Mouse (Mus musculus) stomach, postnatal 0 days (tissue): ENCODE results near the gene Olfr373.
"Not testable (repeated sequence)": the region's sequence is repeated elsewhere in the genome, so short reads cannot be mapped to it uniquely, and the experiment has no call there.

ENCODE experiments used
- CTCF ChIP-seq: IDR thresholded peaks from 2 replicates; pipeline ENCODE4 v1.5.1; 2016; ENCODE audit warnings: antibody characterized with exemption, low read depth, mild to moderate bottlenecking, moderate library complexity
- EP300 ChIP-seq: optimal IDR thresholded peaks from 2 replicates; pipeline ENCODE3; 2016; ENCODE audit warnings: antibody characterized with exemption

GRCm38 (mm10) chr8:72054633-72055032 is 28.3 kb upstream of the Olfr373 start:
- TF ChIP-seq CTCF, EP300: not testable (repeated sequence)
